Mouse (Mus musculus): Measurements from ENCODE around the gene Tac4. TPM values are rescaled to one million over a fixed set of nuclear protein-coding genes. Genes with fewer than 3 reads are reported as not detected.
A peak's percentile ranks its signal among the peaks of the same experiment; 100 is the strongest.

The Tac4 gene
- polyA plus RNA-seq (2015; fragmentation: Nextera tagmentation; extraction: Ambion mirVana): 0.20 and 0.23 TPM in 2 replicates

DNA sequence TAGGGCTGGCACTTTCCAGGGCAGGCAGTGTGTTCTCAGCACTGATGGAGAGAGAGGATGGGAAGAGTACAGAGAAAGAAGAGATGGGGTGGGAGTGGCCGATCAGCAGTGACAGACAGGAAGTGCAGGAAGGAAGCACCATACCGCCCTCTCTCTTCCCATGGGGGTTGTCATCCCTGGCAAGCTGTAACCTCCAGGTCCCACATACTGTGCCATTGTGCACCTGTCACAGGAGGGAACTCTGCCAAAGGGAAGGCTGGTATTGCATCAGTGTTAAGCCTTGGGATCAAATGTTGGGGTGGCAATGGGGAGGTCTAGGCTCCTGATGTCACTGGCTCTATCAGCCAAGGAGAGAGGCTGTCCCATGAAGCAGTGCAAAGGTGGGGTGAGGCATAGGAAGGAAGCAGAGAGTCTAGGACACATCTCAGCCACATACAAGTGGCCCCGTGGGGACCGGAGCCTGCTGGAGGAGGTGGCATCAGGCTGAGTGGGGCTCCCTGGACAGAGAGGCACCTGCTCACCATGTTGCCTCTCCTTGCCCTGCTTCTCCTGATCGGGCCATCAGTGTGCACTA is at the start of gene Tac4:
Gene Tac4 (plus strand): TSS at position 352 of the 574 bp plus-strand sequence.
- 72% methylated on average over 5 of the region's 5 CpGs for WGBS
- H3K9me3 ChIP-seq (ENCODE audit: control insufficient read depth, low read length): no peaks in the 10 kb centered on the region
- ATAC-seq: no peak
- H3K4me1 ChIP-seq (replicated peaks; ENCODE audit: control insufficient read depth, insufficient read depth, low read length): peaks cover 18% of the 10 kb centered on the region
- H3K27ac ChIP-seq (ENCODE audit: low read length): no peak within 1 kb of the TSS
- H3K36me3 ChIP-seq (ENCODE audit: control insufficient read depth, insufficient read depth): no peaks in the 10 kb centered on the region
- no peak within 1 kb of the TSS for H3K4me3 ChIP-seq (replicated peaks; ENCODE audit: low read length)
- no peak within 1 kb of the TSS for H3K9ac ChIP-seq (replicated peaks; ENCODE audit: low read depth, low read length)
- H3K27me3 ChIP-seq (replicated peaks; ENCODE audit: control insufficient read depth, insufficient read depth, low read length): no peaks in the 10 kb centered on the region
- H3K4me2 ChIP-seq (ENCODE audit: low read length): no peak within 1 kb of the TSS

DNA sequence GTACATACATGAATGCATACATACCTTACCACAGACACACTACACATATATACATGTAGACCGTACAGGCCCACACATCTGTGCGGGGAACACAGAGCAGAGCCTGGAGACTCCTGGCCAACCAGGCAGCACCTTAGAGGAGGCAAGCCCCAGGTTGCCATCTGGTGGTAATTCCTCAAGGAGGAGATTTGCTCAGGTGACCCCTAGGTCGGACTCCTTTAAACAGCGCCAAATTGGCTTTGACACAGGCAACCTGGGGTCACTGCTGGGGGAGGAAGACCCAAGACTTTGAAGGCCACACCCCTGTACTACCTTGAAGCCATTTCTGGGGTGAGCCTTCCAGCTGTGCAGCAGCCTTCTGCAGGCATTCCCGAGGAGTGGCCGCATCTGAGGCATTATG is 47.7 kb upstream of the Tac4 start:
- no peaks in the 10 kb centered on the region for H3K27me3 ChIP-seq (replicated peaks; ENCODE audit: control insufficient read depth, insufficient read depth, low read length)
- no peak overlapping the region for H3K4me2 ChIP-seq (ENCODE audit: low read length)
- no peaks in the 10 kb centered on the region for H3K36me3 ChIP-seq (ENCODE audit: control insufficient read depth, insufficient read depth)
- ATAC-seq: no peak
- H3K4me3 ChIP-seq (replicated peaks; ENCODE audit: low read length): no peak overlapping the region
- no peak overlapping the region for H3K9ac ChIP-seq (replicated peaks; ENCODE audit: low read depth, low read length)
- H3K9me3 ChIP-seq (ENCODE audit: control insufficient read depth, low read length): no peaks in the 10 kb centered on the region
- peaks cover 13% of the 10 kb centered on the region for H3K4me1 ChIP-seq (replicated peaks; ENCODE audit: control insufficient read depth, insufficient read depth, low read length)
- H3K27ac ChIP-seq (ENCODE audit: low read length): no peak overlapping the region
- WGBS: 30% methylated on average over 6 of the region's 6 CpGs

GRCm38 (mm10) chr11:95214305-95214704 is 47.0 kb upstream of the Tac4 start:
- Histone ChIP-seq H3K27me3 (replicated peaks; ENCODE audit: control insufficient read depth, insufficient read depth, low read length) (peaks cover 4% of the 10 kb centered on the region; the same call in 1 of the 2 replicates), H3K9me3 (ENCODE audit: control insufficient read depth, low read length) (no peaks in the 10 kb centered on the region), H3K36me3 (ENCODE audit: control insufficient read depth, insufficient read depth) (no peaks in the 10 kb centered on the region), H3K4me2 (ENCODE audit: low read length) (no peak overlapping the region), H3K4me3 (replicated peaks; ENCODE audit: low read length) (no peak overlapping the region), H3K9ac (replicated peaks; ENCODE audit: low read depth, low read length) (no peak overlapping the region), H3K4me1 (replicated peaks; ENCODE audit: control insufficient read depth, insufficient read depth, low read length) (peaks cover 13% of the 10 kb centered on the region), H3K27ac (ENCODE audit: low read length) (no peak overlapping the region)
- WGBS: 12% methylated on average over 5 of the region's 5 CpGs
- no peak for ATAC-seq

- H3K36me3 ChIP-seq (ENCODE audit: control insufficient read depth, insufficient read depth): no peaks in the 10 kb centered on the region
- H3K4me1 ChIP-seq (replicated peaks; ENCODE audit: control insufficient read depth, insufficient read depth, low read length): peaks cover 4% of the 10 kb centered on the region; the same call in 1 of the 2 replicates
- no peak overlapping the region for H3K4me3 ChIP-seq (replicated peaks; ENCODE audit: low read length)
- no peaks in the 10 kb centered on the region for H3K9me3 ChIP-seq (ENCODE audit: control insufficient read depth, low read length)
- 68% methylated on average over 3 of the region's 3 CpGs for WGBS
- no peak for ATAC-seq
- H3K4me2 ChIP-seq (ENCODE audit: low read length): no peak overlapping the region
- peaks cover 7% of the 10 kb centered on the region; the same call in 1 of the 2 replicates for H3K27me3 ChIP-seq (replicated peaks; ENCODE audit: control insufficient read depth, insufficient read depth, low read length)
- H3K27ac ChIP-seq (ENCODE audit: low read length): no peak overlapping the region
- H3K9ac ChIP-seq (replicated peaks; ENCODE audit: low read depth, low read length): no peak overlapping the region
These were observed 45.1 kb upstream of the Tac4 start for GRCm38 (mm10) chr11:95216193-95216592.

DNA sequence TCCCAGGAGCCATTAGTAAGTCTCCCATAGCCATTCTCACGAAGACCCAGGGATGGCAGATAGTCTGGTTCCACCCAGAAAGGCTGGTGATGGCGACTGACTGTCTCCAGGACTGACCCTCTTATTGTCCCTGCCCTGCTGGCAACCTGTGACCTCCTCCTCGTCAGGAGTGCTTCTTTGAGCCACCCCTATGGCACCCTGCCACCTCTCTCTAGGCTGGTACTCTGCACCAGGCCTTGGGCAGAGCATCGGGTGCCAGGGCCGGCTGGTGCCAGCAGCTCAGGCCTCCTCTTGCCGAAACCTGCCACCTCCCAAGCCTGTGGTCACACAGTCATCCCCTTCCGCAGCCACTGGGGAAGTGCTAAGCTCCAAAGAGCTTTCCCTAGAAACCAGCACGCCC is 42.2 kb upstream of the Tac4 start:
- H3K4me2 ChIP-seq (ENCODE audit: low read length): no peak overlapping the region
- 54% methylated on average over 8 of the region's 8 CpGs for WGBS
- no peak overlapping the region for H3K9ac ChIP-seq (replicated peaks; ENCODE audit: low read depth, low read length)

DNA sequence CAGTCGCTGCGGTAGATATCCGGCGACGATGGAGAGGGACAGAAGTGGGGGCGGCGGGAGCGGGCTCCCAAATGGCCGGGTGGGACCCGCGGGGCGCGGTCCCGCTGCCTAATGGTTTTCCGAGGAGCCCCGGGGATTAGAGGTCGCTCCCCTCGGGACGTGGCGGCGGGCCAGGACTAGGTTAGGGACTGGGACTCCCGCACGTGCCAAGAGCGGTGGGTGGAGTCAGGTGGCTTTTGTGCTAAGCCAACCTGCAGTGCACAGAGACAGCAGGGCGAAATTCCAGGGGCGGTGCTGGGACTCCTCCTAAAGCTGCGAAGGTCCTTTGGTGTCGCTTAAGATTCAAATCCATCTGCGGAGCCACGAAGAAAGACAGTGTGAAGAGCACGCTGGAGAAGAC is 37.9 kb upstream of the Tac4 start:
- Histone ChIP-seq H3K36me3 (ENCODE audit: control insufficient read depth, insufficient read depth) (no peaks in the 10 kb centered on the region), H3K4me1 (replicated peaks; ENCODE audit: control insufficient read depth, insufficient read depth, low read length) (peaks cover 11% of the 10 kb centered on the region), H3K9ac (replicated peaks; ENCODE audit: low read depth, low read length) (peak overlapping the region; percentile 44), H3K4me2 (ENCODE audit: low read length) (peak overlapping the region; percentile 69), H3K4me3 (replicated peaks; ENCODE audit: low read length) (peak overlapping the region; percentile 42), H3K9me3 (ENCODE audit: control insufficient read depth, low read length) (no peaks in the 10 kb centered on the region), H3K27me3 (replicated peaks; ENCODE audit: control insufficient read depth, insufficient read depth, low read length) (peaks cover 9% of the 10 kb centered on the region), H3K27ac (ENCODE audit: low read length) (no peak overlapping the region)
- no peak for ATAC-seq
- WGBS: under 1% methylated on average over 31 of the region's 31 CpGs

More for the DNA sequence above, 42.2 kb upstream of the Tac4 start:
- no peaks in the 10 kb centered on the region for H3K9me3 ChIP-seq (ENCODE audit: control insufficient read depth, low read length)
- peaks cover 14% of the 10 kb centered on the region for H3K4me1 ChIP-seq (replicated peaks; ENCODE audit: control insufficient read depth, insufficient read depth, low read length)
- H3K27ac ChIP-seq (ENCODE audit: low read length): no peak overlapping the region
- ATAC-seq: no peak
- peaks cover 9% of the 10 kb centered on the region for H3K27me3 ChIP-seq (replicated peaks; ENCODE audit: control insufficient read depth, insufficient read depth, low read length)
- H3K4me3 ChIP-seq (replicated peaks; ENCODE audit: low read length): no peak overlapping the region
- H3K36me3 ChIP-seq (ENCODE audit: control insufficient read depth, insufficient read depth): no peaks in the 10 kb centered on the region

DNA sequence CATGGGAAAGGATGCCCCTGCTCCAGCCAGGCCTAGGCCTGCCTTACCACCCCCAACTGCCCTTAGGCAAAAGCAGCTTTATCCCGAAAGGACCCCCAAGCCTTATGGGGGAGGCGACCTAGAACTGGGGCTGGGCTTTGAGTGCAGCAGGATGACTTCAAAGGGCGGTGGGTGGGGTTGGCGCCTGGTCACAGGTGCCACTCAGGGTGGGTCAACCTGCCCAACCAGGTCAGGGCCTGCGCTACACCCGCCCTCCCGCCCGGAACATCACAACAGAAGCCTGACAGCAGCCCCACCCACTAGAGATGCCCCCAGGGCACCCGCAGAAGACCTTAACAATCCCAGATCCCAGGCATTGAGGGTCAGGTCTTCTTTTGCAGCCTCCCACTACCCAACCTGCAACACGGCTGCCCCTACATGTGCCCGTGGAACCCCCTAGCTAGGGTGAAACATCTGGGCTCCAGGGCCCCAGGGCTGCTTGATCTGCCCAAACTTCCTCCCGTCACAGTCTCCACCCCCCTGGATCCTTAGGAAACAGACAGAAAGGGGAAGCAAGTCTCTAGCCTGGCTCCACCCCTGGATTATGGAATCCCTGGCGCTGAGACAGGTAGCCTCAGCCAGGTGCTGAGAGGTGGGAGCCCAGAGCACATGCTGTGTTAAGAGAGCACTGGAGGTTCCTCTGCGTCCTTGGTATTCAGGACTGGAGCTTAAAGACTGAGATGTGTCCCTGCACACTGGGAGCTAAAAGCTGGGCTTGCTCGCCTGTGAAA is 37.0 kb upstream of the Tac4 start:
- no peak overlapping the region for H3K27ac ChIP-seq (ENCODE audit: low read length)
- no peak for ATAC-seq
- H3K4me1 ChIP-seq (replicated peaks; ENCODE audit: control insufficient read depth, insufficient read depth, low read length): peaks cover 11% of the 10 kb centered on the region
- H3K27me3 ChIP-seq (replicated peaks; ENCODE audit: control insufficient read depth, insufficient read depth, low read length): peaks cover 6% of the 10 kb centered on the region; the same call in 1 of the 2 replicates
- peak overlapping the region; percentile 42 for H3K4me3 ChIP-seq (replicated peaks; ENCODE audit: low read length)
- H3K4me2 ChIP-seq (ENCODE audit: low read length): peak overlapping the region; percentile 69
- WGBS: 19% methylated on average over 15 of the region's 15 CpGs
- no peaks in the 10 kb centered on the region for H3K36me3 ChIP-seq (ENCODE audit: control insufficient read depth, insufficient read depth)
- H3K9me3 ChIP-seq (ENCODE audit: control insufficient read depth, low read length): no peaks in the 10 kb centered on the region
- H3K9ac ChIP-seq (replicated peaks; ENCODE audit: low read depth, low read length): peak overlapping the region; percentile 44; the same call in 1 of the 2 replicates

- Histone ChIP-seq H3K27me3 (replicated peaks; ENCODE audit: control insufficient read depth, insufficient read depth, low read length) (peaks cover 6% of the 10 kb centered on the region; the same call in 1 of the 2 replicates), H3K4me3 (replicated peaks; ENCODE audit: low read length) (no peak overlapping the region)
- WGBS: 30% methylated on average over 7 of the region's 7 CpGs
These were observed 35.9 kb upstream of the Tac4 start for GRCm38 (mm10) chr11:95225448-95225847.

DNA sequence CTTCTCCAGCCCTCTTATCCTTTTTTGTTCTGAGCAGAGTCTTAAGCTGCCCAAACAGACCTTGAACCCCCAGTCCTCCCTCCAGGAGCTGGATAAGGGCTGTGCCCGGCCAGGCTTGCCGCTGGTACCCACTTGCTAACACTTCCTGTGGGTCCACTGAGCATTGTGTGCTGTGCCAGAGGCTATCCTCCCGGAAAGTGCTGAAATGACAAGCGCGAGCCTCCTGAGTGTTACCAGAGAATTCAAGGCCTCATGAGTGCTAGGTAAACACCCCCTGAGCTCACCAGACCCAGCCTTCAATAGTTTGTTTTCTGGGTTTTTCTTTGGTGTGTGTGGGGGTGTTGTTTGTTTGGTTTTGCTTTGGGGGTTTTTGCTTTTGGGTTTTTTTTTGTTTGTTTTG is 33.9 kb upstream of the Tac4 start:
- Histone ChIP-seq H3K9me3 (ENCODE audit: control insufficient read depth, low read length) (no peaks in the 10 kb centered on the region), H3K4me1 (replicated peaks; ENCODE audit: control insufficient read depth, insufficient read depth, low read length) (peaks cover 14% of the 10 kb centered on the region), H3K4me2 (ENCODE audit: low read length) (no peak overlapping the region), H3K9ac (replicated peaks; ENCODE audit: low read depth, low read length) (no peak overlapping the region), H3K27ac (ENCODE audit: low read length) (no peak overlapping the region), H3K4me3 (replicated peaks; ENCODE audit: low read length) (no peak overlapping the region), H3K36me3 (ENCODE audit: control insufficient read depth, insufficient read depth) (no peaks in the 10 kb centered on the region), H3K27me3 (replicated peaks; ENCODE audit: control insufficient read depth, insufficient read depth, low read length) (no peaks in the 10 kb centered on the region; the same call in none of the 2 replicates)
- 54% methylated on average over 5 of the region's 5 CpGs for whole genome bisulfite sequencing
- ATAC-seq: no peak

More at GRCm38 (mm10) chr11:95225448-95225847, 35.9 kb upstream of the Tac4 start:
- Histone ChIP-seq H3K4me2 (ENCODE audit: low read length) (no peak overlapping the region), H3K9me3 (ENCODE audit: control insufficient read depth, low read length) (no peaks in the 10 kb centered on the region), H3K27ac (ENCODE audit: low read length) (no peak overlapping the region), H3K36me3 (ENCODE audit: control insufficient read depth, insufficient read depth) (no peaks in the 10 kb centered on the region), H3K9ac (replicated peaks; ENCODE audit: low read depth, low read length) (no peak overlapping the region), H3K4me1 (replicated peaks; ENCODE audit: control insufficient read depth, insufficient read depth, low read length) (peaks cover 11% of the 10 kb centered on the region)
- ATAC-seq: no peak

Measured in forebrain, embryonic 16.5 days (tissue).